Mouse (Mus musculus) heart, postnatal 10 days (tissue): Measurements from ENCODE around the gene Car9. TPM values are rescaled to one million over a fixed set of nuclear protein-coding genes. Genes with fewer than 3 reads are reported as not detected.
A peak's percentile ranks its signal among the peaks of the same experiment; 100 is the strongest.
"Not testable (repeated sequence)": the region's sequence is repeated elsewhere in the genome, so short reads cannot be mapped to it uniquely, and the experiment has no call there.

ENCODE experiments used
- DNase-seq, 2 experiments: peaks; one replicate each; pipeline ENCODE4 v3.0.0; 2021
- intact Hi-C: fragments of 180-260 bp; cut with DNase I; formaldehyde crosslinking; loops from one replicate; pipeline ENCODE4 v1.15.1; 2025
- total RNA-seq, 2 experiments: library from RNA; stranded (reverse); gene quantifications; 2 replicates each; pipeline ENCODE4 v1.2.3; 2021

Gene Car9
- under 1 TPM; 0.30 to 0.79 TPM for total RNA-seq

- no peak for DNase-seq
- intact Hi-C loops, result no loop called here
These were observed at the start of gene Car9 for GRCm38 (mm10) chr4:43506536-43507185. TSS of gene Car9 (plus strand) at chr4:43506966.

GRCm38 (mm10) chr4:43457124-43457523, 49.6 kb upstream of the Car9 start:
- intact Hi-C loops, result no loop called here
- DNase-seq, result no peak

DNA sequence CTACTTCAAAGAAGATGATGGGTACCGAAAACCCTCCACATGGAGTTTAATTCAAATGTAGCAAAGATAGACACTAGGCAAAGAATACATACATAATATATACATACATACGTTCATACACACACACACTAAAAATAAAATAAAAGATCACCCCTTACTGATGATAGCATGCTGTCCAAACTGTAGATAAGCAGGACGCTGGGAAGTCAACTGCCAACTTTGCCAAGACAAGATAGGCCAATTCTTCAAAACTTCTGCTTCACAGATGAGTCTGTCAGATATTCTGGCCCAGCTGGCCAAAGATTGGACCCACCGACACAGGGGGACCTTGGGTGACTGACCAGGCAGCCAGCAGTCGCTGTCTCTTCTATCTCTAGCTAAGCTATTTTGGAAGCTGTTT, 43.7 kb upstream of the Car9 start:
- intact Hi-C loops, result no loop called here
- DNase-seq, result no peak

- intact Hi-C loops, result no loop called here
- no peak for DNase-seq
These were observed 40.8 kb upstream of the Car9 start for GRCm38 (mm10) chr4:43465935-43466334.

- intact Hi-C loops, result no loop called here
These were observed 39.9 kb upstream of the Car9 start for GRCm38 (mm10) chr4:43466872-43467271.

DNA sequence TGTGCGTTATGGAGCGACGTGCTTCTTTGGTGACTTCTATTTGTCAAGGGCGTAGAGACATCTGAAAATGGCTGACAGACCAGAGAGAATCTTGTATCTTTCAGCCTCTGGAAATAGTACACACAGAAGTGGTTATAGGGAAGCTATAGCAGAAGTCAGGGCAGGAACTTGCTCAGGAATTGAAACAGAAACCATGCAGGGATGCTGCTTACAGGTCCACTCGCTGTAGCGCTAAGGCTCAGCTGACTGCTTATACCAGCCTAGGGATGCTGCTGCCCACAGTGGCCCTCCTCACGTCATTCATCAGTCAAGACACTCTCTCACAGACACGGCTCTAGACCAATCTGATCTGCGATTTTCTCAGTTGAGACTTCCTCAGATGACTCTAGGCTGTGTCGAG, 36.5 kb upstream of the Car9 start:
- intact Hi-C loops, result no loop called here
- no peak for DNase-seq

More at GRCm38 (mm10) chr4:43466872-43467271, 39.9 kb upstream of the Car9 start:
- no peak for DNase-seq

DNA sequence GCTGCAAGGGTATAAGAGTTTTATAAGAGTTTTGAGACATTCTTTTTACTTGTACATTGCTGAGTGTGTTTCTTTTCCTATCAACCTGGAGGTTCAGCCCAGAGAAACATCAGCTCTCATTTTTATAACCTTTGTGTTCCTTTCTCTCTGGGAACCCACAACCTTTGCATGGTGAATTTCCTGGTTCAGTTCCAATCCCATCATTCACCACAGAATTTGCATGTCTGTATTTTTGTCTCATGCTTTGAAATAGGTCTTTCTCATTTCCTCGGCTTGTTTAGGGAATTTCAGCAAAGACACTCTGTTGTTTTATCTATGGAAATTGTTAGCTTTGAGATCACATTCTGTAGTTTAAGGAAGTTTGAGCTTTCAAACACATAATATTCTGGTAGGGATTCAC, 33.1 kb upstream of the Car9 start:
- intact Hi-C loops, result no loop called here
- DNase-seq, result no peak

- intact Hi-C loops, result no loop called here
- DNase-seq, result no peak
These were observed 30.2 kb upstream of the Car9 start for GRCm38 (mm10) chr4:43476604-43477003.

DNA sequence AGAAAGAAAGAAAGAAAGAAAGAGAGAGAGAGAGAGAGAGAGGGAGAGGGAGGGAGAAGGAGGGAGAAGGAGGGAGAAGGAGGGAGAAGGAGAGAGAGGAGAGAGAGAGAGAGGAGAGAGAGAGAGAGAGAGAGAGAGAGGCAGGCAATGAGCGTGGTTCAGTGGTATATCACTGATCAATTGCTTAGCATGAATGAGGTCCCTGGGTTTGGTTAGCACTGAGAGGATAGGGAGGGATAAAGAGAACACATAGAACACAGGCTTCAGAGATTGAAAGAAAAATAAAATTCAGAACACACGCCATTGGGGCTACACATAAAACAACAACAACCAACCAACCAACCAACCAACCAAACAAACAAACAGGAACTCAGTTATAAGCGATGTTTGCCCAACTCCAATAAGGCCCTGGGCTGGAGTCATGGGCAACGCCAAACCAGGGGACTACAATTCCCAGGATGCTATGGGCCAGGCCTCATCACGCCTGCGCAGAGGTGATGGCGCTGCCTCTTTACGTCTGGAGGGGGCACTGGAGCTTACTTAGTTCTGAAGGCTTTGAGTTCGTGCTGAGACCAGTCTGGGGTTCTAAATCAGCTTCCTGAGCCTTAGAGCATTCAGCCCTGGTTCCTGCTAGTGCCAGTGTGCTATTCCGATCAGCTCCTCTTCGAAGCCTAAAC, 28.8 kb upstream of the Car9 start:
- intact Hi-C loops, result no loop called here
- peak; percentile 91 to 93 for DNase-seq

- intact Hi-C loops, result no loop called here
- no peak for DNase-seq
These were observed 28.3 kb upstream of the Car9 start for GRCm38 (mm10) chr4:43478534-43478858.

DNA sequence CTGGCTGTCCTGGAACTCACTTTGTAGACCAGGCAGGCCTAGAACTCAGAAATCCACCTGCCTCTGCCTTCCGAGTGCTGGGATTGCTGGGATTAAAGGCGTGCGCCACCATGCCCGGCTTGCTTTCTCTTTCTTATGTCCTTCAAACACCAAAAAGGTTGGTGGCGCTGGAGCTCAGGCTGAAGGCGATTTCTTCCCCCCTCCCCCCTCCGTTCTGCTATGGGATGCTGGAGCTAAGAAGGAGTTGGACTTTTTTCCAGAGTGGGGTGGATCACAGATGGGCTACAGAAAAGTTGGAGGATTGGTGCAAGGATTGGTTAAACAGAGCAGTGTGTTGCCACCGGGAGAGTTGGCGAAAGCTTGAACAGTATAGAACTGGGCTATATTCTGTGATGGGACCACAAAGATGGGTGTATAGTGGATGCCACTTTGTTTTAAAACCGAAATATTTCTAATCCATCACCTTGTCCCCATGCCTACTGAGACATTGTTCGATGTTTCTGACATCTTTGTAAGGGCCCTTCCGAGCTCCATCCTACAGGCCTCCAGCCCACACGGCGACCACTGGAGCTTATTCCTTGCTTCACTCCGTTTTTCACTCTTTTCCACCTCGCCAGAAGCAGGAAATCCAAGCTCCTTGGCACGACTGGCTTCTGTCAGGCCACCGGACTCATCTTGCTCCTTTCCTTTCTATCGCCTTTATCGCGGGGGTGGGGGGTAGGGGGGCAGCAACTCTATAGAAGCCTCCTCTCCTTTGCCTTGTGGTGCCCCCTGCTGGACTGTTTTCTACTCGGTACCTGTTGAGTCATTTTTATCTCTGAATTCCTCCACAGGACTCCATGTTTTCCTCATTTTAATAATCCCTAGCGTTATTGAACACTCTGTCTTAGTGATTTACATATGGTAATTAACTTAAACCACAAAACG, 27.6 kb upstream of the Car9 start:
- intact Hi-C loops, result loop anchor here (1.0 kb wide), 1 partner anchor 37 kb away; no protein-coding TSS in a partner anchor
- DNase-seq, result peak; percentile 69 to 84

GRCm38 (mm10) chr4:43480985-43481384, 25.8 kb upstream of the Car9 start:
- no peak for DNase-seq
- intact Hi-C loops, result no loop called here

GRCm38 (mm10) chr4:43481894-43482456, 24.8 kb upstream of the Car9 start:
- intact Hi-C loops, result no loop called here
- DNase-seq, result no peak

- intact Hi-C loops, result no loop called here
- DNase-seq, result no peak
These were observed 24.2 kb upstream of the Car9 start for GRCm38 (mm10) chr4:43482591-43482990.

GRCm38 (mm10) chr4:43483535-43484091, 23.2 kb upstream of the Car9 start, which contains the start of gene Sit1:
TSS of gene Sit1 (minus strand) at chr4:43483734.
- intact Hi-C loops, result no loop called here
- DNase-seq, result no peak

DNA sequence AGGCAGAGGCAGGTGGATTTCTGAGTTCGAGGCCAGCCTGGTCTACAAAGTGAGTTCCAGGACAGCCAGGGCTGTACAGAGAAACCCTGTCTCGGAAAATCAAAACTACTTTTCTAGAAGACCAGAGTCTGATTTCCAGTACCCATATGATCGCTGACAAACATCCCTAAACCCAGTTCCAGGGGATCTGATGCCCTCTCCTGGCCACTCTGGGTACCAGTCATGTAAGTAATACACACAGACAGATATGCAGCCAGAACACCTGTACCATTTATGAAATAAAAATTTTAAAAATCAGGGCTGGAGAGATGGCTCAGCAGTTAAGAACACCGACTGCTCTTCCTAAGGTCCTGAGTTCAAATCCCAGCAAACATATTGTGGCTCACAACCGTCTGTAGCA, 21.1 kb upstream of the Car9 start:
- DNase-seq, intact Hi-C loops: not testable (repeated sequence)

DNA sequence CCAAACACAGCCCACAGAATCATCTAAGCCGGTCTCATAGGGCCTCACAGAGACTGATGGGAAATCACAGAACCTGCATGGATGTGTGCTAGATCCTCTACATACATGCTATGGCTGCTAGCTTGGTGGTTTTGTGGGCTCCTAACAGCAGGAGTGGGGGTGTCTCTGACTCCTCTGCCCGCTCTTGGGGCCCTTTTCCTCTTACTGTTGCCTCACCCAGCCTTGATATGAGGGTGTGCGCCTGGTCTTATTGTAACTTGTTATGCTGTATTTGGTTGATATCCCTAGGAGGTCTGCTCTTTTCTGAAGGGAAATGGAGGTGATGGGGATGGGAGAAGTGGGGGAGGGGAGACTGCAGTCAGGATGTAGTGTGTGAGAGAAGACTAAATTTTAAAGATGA, 17.2 kb upstream of the Car9 start:
- DNase-seq, result no peak
- intact Hi-C loops, result loop anchor here (1.0 kb wide), 1 partner anchor 69 kb away; no protein-coding TSS in a partner anchor

GRCm38 (mm10) chr4:43490801-43491200, 16.0 kb upstream of the Car9 start:
- DNase-seq, result peak; percentile 57 to 58
- intact Hi-C loops, result no loop called here

- no peak for DNase-seq
- intact Hi-C loops, result loop anchor here (2.0 kb wide), 1 partner anchor 33 kb away; no protein-coding TSS in a partner anchor
These were observed 14.5 kb upstream of the Car9 start for GRCm38 (mm10) chr4:43492101-43492820.

GRCm38 (mm10) chr4:43492821-43493185, 14.0 kb upstream of the Car9 start, which contains the start of gene Ccdc107:
TSS of gene Ccdc107 (plus strand) at chr4:43492900.
- DNase-seq, result peak; percentile 91 to 94
- intact Hi-C loops, result loop anchor here (2.0 kb wide), 1 partner anchor 32 kb away; no protein-coding TSS in a partner anchor
